Mouse (Mus musculus) lung, adult 18-20 months (tissue): ENCODE data around the gene Eprs.

ENCODE experiments used
- DNase-seq, 2 experiments: peaks; one replicate each; pipeline ENCODE4 v3.0.0; 2022; ENCODE audit warnings: mixed read lengths in 2 of 2

Eprs gene

GRCm38 (mm10) chr1:185363526-185364182, 810 bp downstream of the Eprs start:
- DNase-seq = peak; percentile 30 to 62

- DNase-seq = no peak
Measured at GRCm38 (mm10) chr1:185364183-185364540, 1.3 kb downstream of the Eprs start.

DNA sequence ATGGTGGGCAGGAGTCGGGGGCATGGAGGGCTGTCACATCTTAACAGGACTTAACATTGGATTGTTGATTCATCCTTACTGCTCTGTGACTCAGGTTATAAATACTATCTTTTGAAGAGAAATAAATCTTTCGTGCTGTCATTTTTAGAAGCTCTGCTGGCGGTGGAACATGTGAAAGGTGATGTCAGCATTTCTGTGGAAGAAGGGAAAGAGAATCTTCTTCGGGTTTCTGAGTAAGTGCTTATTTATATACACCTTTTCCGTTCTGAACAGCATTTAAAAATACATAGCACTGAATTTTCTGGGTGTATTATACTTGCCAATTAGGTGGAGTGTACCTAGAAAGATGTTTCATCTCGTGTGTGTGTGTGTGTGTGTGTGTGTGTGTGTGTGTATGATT, 4.5 kb downstream of the Eprs start:
- DNase-seq = no peak

GRCm38 (mm10) chr1:185369979-185370378, 7.1 kb downstream of the Eprs start:
- no peak for DNase-seq

- DNase-seq = no peak
Measured at GRCm38 (mm10) chr1:185376390-185376789, 13.5 kb downstream of the Eprs start.

DNA sequence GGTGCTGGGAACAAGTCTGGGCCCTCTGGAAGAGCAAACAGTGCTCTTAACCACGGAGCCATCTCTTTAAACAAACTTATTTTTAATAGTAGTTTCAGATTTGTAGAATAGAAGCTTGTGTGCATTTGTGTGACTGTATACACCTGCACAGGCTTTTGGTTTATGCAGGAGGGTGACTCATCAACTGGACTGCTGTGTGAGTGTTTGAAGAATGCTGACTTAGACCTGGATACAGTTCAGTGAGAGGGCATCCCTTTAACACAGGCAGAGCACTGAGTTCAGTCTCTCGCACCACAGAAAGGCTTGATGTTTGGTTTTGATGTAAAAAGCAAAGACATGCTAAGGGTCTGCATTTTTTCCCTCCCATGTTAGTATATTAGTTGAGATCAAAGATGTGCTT, 14.6 kb downstream of the Eprs start:
- no peak for DNase-seq

GRCm38 (mm10) chr1:185401615-185402014, 38.8 kb downstream of the Eprs start:
- no peak for DNase-seq

GRCm38 (mm10) chr1:185404021-185404420, 41.2 kb downstream of the Eprs start:
- DNase-seq = peak in 1 of 2 experiments; percentile 10

GRCm38 (mm10) chr1:185405921-185406320, 43.1 kb downstream of the Eprs start:
- DNase-seq = no peak

DNA sequence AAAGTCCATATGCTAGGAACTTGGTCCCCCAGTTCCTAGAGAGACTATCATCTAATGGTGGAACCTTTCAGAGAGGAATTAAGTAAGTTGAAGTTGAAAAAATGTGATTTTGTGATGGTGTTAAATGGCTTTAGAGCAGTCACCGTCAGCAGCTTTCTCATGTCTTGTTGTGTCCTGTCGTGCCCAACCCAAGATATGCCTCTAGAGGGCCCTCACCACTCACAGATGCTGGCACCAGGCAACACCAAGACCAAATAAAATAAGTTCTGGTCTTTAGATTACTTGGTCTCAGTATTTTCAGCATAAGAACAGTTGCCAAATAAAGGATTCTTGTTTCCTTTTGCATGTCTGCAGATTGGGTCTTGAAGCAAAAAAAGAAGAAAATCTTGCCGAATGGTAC, 47.0 kb downstream of the Eprs start:
- DNase-seq = no peak

DNA sequence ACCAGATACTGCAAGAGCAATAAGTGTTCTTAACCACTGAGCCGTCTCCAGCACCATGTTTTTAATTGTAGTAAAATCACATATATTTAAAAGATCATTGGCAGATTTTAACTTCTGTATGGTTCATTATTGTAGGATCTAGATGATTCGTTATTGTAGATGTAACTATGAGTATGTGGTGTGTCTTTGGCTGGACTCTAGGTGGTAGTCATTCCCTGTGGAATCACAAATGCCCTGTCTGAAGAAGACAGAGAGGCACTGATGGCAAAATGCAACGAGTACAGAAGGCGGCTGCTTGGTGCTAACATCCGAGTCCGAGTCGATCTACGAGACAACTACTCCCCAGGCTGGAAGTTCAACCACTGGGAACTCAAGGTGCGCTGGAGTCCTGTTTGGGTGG, 55.2 kb downstream of the Eprs start:
- no peak for DNase-seq

DNA sequence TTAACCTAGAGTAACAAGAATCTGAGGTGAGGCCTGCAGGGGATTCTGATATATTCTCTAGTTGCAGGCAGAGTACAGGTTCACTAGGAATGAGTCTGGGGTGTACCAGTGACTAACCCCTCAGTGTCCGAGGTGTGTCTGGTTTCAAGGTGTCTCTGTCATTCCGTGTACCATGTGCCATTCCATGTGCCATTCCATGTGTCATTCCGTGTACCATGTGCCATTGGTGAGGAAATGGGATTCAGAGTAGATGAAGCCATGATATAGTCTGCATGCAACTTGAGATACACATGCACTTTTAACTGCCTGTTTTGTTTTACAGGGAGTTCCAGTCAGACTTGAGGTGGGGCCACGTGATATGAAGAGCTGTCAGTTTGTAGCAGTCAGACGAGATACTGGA, 57.0 kb downstream of the Eprs start:
- no peak for DNase-seq

- DNase-seq = no peak
Measured at GRCm38 (mm10) chr1:185420776-185421175, 57.9 kb downstream of the Eprs start.

DNA sequence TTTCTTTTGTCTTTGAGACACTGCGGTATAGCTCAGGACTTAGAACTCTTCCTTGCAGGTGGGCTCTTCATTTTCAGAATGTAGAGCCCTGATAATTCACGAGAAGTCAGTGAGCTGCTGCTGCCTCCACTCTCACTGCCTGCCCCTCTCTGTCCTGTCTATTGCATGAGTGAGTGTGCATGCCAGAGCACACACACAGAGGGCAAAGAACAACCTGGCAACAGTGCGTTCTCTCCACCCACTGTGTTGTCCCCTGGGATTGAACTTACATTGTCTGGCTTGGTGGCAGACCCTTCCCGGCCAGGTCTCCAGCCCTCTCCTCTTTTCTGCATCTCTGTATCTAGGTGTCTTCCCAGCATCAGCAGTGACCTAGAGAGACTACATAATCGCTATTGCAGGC, 63.7 kb downstream of the Eprs start:
- no peak for DNase-seq

DNA sequence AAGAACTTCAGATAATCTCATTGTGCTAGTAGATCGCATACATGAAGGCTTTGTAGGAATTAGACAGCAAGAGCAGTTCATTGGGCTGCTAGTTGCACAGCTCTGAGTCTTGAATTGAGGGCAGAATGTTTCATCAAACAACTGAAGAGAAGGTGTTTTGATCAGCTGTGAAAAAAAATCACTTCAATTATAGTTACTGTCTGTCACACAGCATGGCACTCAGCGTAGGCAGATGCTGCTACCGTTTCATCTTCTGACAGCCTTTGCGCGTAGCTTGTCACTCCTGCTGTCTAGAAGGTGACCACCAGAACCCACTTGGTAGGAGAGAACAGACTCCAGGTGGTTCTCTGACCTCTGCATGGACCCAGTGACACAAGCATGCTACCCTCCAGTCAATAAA, 67.6 kb downstream of the Eprs start:
- no peak for DNase-seq

DNA sequence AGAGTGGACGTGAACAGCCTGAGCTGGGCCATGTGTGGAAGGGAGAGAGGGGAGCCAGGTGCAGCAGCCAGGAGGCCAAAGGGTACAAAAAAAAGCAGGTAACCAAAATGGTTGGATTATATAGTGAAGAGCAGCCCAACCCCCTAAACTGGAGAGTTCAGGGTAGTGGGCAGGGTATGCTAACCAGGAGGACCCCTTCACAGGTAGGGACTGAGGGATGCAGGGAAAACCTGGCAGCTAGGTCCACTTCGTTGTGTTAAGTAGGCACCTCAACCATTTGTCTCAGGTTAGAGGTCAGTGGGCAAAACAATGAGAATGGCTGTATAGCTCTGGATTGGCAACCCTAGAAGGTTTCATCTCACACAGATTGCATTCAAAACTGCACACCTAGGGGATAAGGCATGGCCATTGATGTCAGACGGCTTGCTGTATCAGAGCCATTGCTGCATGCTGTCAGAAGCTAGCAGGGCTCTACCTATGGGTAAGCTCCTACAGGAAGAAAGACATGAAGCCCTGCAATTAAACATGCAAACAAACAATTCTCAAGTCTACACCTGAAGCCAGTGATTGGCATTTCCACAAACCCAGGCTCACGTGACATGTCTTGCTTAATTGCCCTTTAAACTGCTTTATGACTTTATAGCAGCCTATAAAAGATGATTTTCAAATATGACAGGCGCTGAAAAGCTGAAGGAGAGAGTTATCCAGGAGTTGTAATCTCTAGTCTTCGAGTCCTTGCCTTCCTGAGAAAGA, 68.6 kb downstream of the Eprs start:
- DNase-seq = no peak

GRCm38 (mm10) chr1:185431998-185432317, 69.1 kb downstream of the Eprs start:
- DNase-seq = no peak

DNA sequence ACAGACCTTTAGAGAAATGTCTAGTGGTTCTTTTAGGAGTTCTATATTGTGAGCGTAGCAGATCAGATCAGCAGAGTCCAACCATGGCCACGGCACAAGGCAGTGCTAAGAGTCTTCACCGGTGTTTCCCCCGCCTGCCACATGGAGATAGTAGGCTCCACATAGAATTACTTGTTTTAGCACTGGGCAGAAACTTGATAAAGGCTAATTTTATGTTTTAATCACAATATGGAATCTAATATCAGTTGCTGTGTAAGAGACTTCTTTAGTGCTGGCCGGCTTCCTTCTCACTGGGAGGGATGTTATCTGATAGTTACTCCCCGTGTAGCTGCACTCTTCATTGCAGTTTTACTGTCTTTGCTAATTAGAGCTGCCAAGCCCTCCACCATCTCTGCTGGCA, 70.3 kb downstream of the Eprs start:
- no peak for DNase-seq

DNA sequence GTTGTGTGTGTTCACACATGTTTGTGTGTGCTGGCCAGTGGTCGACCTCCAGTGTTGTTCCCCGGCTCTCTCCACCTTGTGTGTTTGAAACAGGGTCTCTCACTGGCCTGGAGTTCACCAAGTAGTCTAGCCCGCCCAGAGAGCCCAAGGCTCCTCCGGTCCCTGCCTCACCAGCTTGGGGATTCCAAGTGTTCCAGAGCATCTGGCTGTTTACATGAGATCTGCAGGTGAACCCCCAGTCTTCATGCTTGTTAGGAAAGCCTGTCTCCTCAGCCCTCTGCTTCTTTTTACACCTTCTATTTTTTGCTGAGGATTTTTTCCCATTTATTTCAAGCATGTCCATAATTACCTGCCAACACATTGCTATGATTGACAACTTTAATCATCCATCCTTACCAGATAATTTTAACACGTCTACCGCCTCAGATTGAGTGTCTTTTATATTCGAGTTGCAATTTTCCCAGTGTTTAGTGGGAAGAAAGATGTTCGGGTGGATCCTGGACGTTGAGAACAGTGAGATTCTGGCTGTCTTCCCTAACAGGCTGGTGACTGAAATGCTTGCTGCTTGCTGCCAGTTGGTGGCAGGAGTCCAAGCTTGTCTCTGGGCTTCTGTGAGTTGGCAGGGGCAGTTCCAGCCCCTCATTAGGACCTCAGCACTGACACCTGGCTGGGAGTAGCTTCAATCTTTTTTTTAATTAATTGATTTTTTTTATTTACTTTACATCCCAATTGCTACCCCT, 76.2 kb downstream of the Eprs start:
- no peak for DNase-seq

DNA sequence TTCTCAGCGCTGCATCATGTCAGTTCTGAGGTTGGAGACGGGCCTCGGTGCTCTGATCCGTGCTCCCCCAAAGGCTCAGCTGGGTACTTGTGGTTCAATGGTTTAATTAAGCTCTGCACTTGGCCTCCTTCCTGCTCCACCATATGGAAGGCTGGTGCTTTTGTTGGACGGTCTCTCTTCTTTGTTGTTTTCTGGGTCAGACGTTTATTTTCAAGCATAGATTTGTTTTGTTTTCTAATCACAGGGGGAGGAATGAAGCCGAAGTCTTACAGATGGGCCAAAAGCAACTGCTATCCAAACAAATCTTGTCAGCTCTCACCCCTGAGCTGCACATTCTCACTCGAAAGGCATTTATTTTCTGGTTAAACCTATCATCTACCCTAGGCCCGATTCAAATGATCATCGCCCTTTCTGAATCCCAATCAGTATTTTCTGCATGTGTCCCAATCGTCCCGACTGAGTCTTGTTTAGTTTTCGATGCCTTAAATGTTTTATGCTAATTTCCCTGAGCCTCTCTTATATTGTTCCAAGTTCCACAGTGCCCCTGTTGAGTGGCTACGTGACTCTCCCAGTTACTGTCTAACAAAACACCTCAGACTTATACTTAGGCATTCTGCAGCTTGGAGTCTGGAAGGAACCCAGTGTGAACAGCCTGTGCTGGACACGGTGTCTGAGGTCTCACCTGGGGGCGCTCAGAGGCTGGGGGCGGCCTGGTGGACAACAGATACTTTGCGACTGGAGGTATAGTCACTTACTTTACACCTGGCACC, 79.0 kb downstream of the Eprs start:
- DNase-seq = no peak

DNA sequence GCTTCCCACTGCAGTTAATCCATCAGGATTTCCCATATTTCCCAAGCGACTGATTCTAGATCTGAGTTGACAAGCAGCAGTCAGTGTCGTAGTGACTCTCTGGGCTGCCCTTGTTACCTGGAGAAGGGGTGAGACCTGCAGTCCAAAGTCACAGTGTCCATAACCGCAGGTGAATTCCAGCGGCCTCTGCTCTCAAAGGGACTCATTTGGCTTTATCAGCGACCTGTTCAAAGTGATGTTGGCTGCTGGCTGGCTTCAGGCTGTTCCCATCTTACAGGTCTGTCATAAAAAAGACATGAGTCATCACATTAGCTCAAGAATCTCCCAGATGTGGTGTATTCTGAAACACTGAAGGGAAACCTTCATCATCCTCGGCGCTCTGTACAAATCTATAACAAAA, 86.1 kb downstream of the Eprs start:
- DNase-seq = no peak

DNA sequence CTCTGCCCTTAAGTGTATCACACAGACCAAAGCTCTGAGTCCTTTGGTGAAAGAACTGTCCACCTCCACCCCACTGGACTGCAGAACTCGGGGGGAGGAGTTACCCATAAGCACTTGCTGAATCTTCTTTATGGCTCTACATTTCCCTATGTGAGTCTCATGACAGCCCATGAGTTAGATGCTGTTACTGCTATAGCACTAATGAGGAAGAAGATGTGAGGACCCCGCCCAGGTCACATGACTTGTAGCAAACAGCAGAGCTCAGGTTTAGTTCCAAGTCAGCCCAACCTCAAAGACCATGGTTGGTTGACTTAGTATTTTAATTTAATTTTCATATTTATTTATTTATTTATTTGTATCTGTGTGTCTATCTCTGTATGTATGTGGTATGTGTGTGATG, 86.9 kb downstream of the Eprs start:
- no peak for DNase-seq

- no peak for DNase-seq
Measured at GRCm38 (mm10) chr1:185451077-185451476, 88.2 kb downstream of the Eprs start.
